Mouse (Mus musculus) cortical plate, adult 2 months (tissue): Measurements from ENCODE around the gene Nr2e1.

Experiments used
- CTCF ChIP-seq: fragments of 200-500 bp; IDR thresholded peaks from 2 replicates; pipeline ENCODE4 v1.5.1; 2011; ENCODE audit warnings: mild to moderate bottlenecking, control low read depth, low read length; ENCODE audit not compliant: insufficient read depth; ENCODE audit errors: extremely low read depth
- POLR2A ChIP-seq: fragments of 200-500 bp; IDR thresholded peaks from 2 replicates; pipeline ENCODE4 v1.6.1; 2011; ENCODE audit warnings: mild to moderate bottlenecking, low read length, control low read depth; ENCODE audit not compliant: insufficient read depth; ENCODE audit errors: extremely low read depth

DNA sequence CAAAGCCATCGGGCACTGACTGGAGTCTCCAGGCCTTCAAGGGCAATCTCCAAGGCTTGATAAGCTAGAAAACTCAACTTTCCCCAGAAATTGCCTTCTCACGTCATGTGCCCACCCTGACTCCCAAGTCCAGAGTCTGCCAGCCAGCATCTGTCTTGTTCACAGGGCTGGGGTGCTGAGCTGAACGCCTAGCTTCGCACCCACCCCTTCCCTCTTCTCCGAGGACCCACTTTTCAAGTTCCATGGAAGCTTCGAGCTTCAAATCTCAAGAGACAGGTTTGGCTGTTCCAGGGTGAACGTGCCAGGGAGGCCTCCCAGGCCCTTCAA lies 2.5 kb downstream of the Nr2e1 start:
- no peak for TF ChIP-seq CTCF
- TF ChIP-seq POLR2A = no peak
